Mouse (Mus musculus): ENCODE results near the gene Bpi. TPM values are rescaled to one million over a fixed set of nuclear protein-coding genes. Genes with fewer than 3 reads are reported as not detected.

Gene Bpi
- total RNA-seq (2021) = not detected
- long read RNA-seq, experiment 1 = 0 reads
- long read RNA-seq, experiment 2 = 0 reads

- DNase-seq (ENCODE audit: low spot score) = no peak
Measured at GRCm38 (mm10) chr2:158258005-158258418, at the start of gene Bpi. Gene Bpi, plus strand, starts transcription at chr2:158258094.

GRCm38 (mm10) chr2:158209776-158210175 lies 48.1 kb upstream of the Bpi start:
- no peak for DNase-seq (ENCODE audit: low spot score)

- DNase-seq (ENCODE audit: low spot score) = no peak
Measured at GRCm38 (mm10) chr2:158210503-158210902, 47.4 kb upstream of the Bpi start.

GRCm38 (mm10) chr2:158210958-158211357 lies 46.9 kb upstream of the Bpi start:
- DNase-seq (ENCODE audit: low spot score) = no peak

- DNase-seq (ENCODE audit: low spot score) = no peak
Measured at GRCm38 (mm10) chr2:158211764-158212471, 46.0 kb upstream of the Bpi start.

- peak; percentile 50 for DNase-seq (ENCODE audit: low spot score)
Measured at GRCm38 (mm10) chr2:158215283-158216117, 42.4 kb upstream of the Bpi start.

- DNase-seq (ENCODE audit: low spot score) = no peak
Measured at GRCm38 (mm10) chr2:158216510-158216909, 41.4 kb upstream of the Bpi start.

GRCm38 (mm10) chr2:158219562-158219961 lies 38.3 kb upstream of the Bpi start:
- DNase-seq (ENCODE audit: low spot score) = no peak

- DNase-seq (ENCODE audit: low spot score) = no peak
Measured at GRCm38 (mm10) chr2:158221446-158222084, 36.3 kb upstream of the Bpi start.

GRCm38 (mm10) chr2:158222664-158223063 lies 35.2 kb upstream of the Bpi start:
- DNase-seq (ENCODE audit: low spot score) = peak; percentile 67

GRCm38 (mm10) chr2:158223497-158223896 lies 34.4 kb upstream of the Bpi start:
- DNase-seq (ENCODE audit: low spot score) = no peak

GRCm38 (mm10) chr2:158225301-158225700 lies 32.6 kb upstream of the Bpi start:
- DNase-seq (ENCODE audit: low spot score) = peak; percentile 61

GRCm38 (mm10) chr2:158228670-158229502 lies 29.0 kb upstream of the Bpi start, which contains the start of gene D630003M21Rik:
Gene D630003M21Rik, minus strand, starts transcription at chr2:158229222.
- no peak for DNase-seq (ENCODE audit: low spot score)

- no peak for DNase-seq (ENCODE audit: low spot score)
Measured at GRCm38 (mm10) chr2:158229503-158229892, 28.4 kb upstream of the Bpi start.

GRCm38 (mm10) chr2:158230617-158231016 lies 27.3 kb upstream of the Bpi start:
- no peak for DNase-seq (ENCODE audit: low spot score)

GRCm38 (mm10) chr2:158231071-158231470 lies 26.8 kb upstream of the Bpi start:
- DNase-seq (ENCODE audit: low spot score) = no peak

- no peak for DNase-seq (ENCODE audit: low spot score)
Measured at GRCm38 (mm10) chr2:158232414-158232813, 25.5 kb upstream of the Bpi start.

- no peak for DNase-seq (ENCODE audit: low spot score)
Measured at GRCm38 (mm10) chr2:158233106-158233505, 24.8 kb upstream of the Bpi start.

GRCm38 (mm10) chr2:158236698-158237097 lies 21.2 kb upstream of the Bpi start:
- DNase-seq (ENCODE audit: low spot score) = no peak

GRCm38 (mm10) chr2:158238101-158238500 lies 19.8 kb upstream of the Bpi start:
- DNase-seq (ENCODE audit: low spot score) = no peak

GRCm38 (mm10) chr2:158241126-158241738 lies 16.7 kb upstream of the Bpi start:
- DNase-seq (ENCODE audit: low spot score) = no peak

Measured in gastrocnemius, adult 18-20 months (tissue).